Mouse (Mus musculus) stomach, embryonic 16.5 days (tissue): ENCODE data around the gene Lcor. TPM values are rescaled to one million over a fixed set of nuclear protein-coding genes. Genes with fewer than 3 reads are reported as not detected.

Experiments
- ATAC-seq: fragments of 200-750 bp; cut with Nextera tagmentation; 2 replicates; pipeline ENCODE4 v1.8.0; 2017; ENCODE audit warnings: moderate number of reproducible peaks, moderate TSS enrichment; ENCODE audit not compliant: insufficient read depth, low FRiP score
- H3K27ac ChIP-seq: fragments of 300-500 bp; sonication (generic); 2 replicates; pipeline ENCODE4 v1.5.1; 2014; ENCODE audit warnings: low read length
- H3K27me3 ChIP-seq: fragments of 300-500 bp; sonication (generic); 2 replicates; pipeline ENCODE4 v1.6.1; 2014; ENCODE audit warnings: low read length, control low read depth, mixed read lengths; ENCODE audit not compliant: control insufficient read depth, insufficient read depth
- H3K36me3 ChIP-seq: fragments of 300-500 bp; sonication (generic); 2 replicates; pipeline ENCODE4 v1.6.1; 2014; ENCODE audit warnings: low read length; ENCODE audit not compliant: control insufficient read depth, insufficient read depth
- H3K4me1 ChIP-seq: fragments of 300-500 bp; sonication (generic); 2 replicates; pipeline ENCODE4 v1.6.1; 2014; ENCODE audit warnings: low read length, control low read depth, mixed read lengths; ENCODE audit not compliant: control insufficient read depth, insufficient read depth
- H3K4me2 ChIP-seq: fragments of 300-500 bp; sonication (generic); 2 replicates; pipeline ENCODE4 v1.6.1; 2014; ENCODE audit warnings: low read depth, low read length, mixed read lengths
- H3K4me3 ChIP-seq: fragments of 300-500 bp; sonication (generic); replicated peaks from 2 replicates; pipeline ENCODE4 v1.5.1; 2014; ENCODE audit warnings: mild to moderate bottlenecking, low read length
- H3K9ac ChIP-seq: fragments of 300-500 bp; sonication (generic); 2 replicates; pipeline ENCODE4 v1.6.1; 2014; ENCODE audit warnings: low read length
- H3K9me3 ChIP-seq: fragments of 300-500 bp; sonication (generic); replicated peaks from 2 replicates; pipeline ENCODE4 v1.6.1; 2016; ENCODE audit warnings: low read length, control low read depth; ENCODE audit not compliant: control insufficient read depth
- WGBS: fragments of 180-500 bp; shearing (Covaris S2); extraction: QIAGEN DNeasy Blood & Tissue Kit; methylation state at CpG from one replicate; pipeline ENCODE4 v1.1.7; 2014; 5-methylcytosine and 5-hydroxymethylcytosine counted together
- polyA plus RNA-seq: library from polyadenylated mRNA; unstranded; fragments of >200 nt; fragmentation: Nextera tagmentation; extraction: Ambion mirVana; gene quantifications from 2 replicates; pipeline ENCODE4 v1.2.1, GENCODE M21; 2015

The Lcor gene
- 17.3 and 17.6 TPM in 2 replicates for polyA plus RNA-seq

DNA sequence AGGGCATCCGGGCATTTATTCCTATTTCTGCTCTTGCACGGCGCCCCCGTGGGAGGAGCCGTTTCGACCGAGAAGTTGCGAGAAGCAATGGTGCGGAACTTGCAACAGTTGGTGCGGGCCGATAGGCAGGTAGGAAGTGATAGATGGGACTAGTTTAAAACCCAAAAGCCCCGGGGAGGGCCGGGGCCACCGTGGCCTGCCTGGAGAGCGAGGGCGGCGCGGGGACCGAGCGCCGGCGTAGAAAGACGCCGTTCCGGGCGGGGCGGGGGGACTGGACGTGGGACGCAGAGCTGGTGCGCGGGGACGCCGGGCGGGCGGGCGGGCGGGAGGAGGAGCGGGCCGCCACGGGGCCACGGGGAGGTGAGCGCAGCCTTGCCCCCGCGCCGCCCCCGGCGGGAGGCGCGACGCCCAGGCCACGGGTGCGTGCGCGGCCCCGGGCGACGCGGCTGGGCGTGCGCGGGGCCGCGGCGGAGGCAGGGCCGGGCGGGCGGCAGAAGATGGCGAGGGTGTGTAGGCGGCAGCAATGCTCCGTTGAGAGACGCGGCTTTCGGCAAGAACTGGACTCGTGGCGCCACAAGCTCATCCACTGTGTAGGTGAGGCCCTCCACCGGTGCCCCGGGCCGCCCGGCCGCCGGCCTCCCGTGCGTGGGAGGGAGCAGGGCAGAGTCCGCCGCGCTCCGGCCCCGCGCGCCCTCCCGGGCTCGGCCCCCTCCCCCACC lies at the start of gene Lcor:
Gene Lcor (plus strand): TSS at position 448 of the 719 bp plus-strand sequence.
- peaks cover 11% of the 10 kb centered on the region for H3K4me1 ChIP-seq
- no peaks in the 10 kb centered on the region for H3K27me3 ChIP-seq
- peak within 1 kb of the TSS; percentile 67 for H3K4me2 ChIP-seq
- H3K4me3 ChIP-seq = peak within 1 kb of the TSS; percentile 72
- ATAC-seq = peak; percentile 95
- H3K9me3 ChIP-seq = no peaks in the 10 kb centered on the region
- H3K36me3 ChIP-seq = no peaks in the 10 kb centered on the region
- H3K9ac ChIP-seq = peak within 1 kb of the TSS; percentile 81
- H3K27ac ChIP-seq = peak within 1 kb of the TSS; percentile 99
- under 1% methylated on average over 73 of the region's 92 CpGs for WGBS

DNA sequence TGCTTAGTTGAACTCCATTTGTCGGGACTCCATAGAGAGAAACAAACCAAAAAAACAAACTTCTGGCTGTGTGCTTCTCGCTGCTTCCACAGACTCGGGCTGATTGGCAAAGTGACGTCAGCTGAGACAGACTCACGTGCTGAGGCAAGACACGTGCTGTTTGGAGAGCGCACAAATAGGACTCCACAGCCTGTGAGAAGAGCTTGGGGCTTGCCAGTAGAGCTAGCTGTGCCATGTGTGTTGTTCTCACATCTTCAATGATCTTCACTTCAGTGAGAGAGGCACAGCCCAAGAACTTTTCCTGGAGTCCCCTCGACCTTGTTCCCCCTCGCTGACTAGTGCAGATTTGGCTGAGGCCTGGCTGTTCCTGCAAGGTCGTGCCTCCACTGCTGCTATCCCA lies 47.1 kb upstream of the Lcor start:
- H3K27me3 ChIP-seq = no peaks in the 10 kb centered on the region
- no peaks in the 10 kb centered on the region for H3K36me3 ChIP-seq
- no peaks in the 10 kb centered on the region for H3K9me3 ChIP-seq
- 80% methylated on average over 10 of the region's 10 CpGs for WGBS
- no peak for ATAC-seq
- H3K9ac ChIP-seq = no peak overlapping the region
- no peak overlapping the region for H3K4me3 ChIP-seq
- no peak overlapping the region for H3K27ac ChIP-seq
- no peaks in the 10 kb centered on the region for H3K4me1 ChIP-seq
- H3K4me2 ChIP-seq = no peak overlapping the region

DNA sequence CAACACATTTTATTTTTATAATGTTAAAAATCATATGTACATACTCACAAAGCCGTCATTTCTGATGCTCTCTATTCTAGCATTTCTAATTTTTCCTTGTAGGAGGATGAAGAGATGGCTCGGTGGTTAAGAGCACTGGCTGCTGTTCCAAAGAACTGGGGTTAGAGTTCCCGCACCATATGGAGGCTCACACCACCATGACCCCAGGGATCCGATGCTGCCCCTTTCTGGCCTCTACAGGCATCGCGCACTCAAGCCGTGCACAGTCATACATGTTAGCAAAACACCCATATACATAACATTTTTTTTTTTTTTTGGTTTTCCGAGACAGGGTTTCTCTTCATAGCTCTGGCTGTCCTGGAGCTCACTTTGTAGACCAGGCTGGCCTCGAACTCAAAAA lies 46.0 kb upstream of the Lcor start:
- Histone ChIP-seq H3K4me2 (no peak overlapping the region), H3K36me3 (no peaks in the 10 kb centered on the region), H3K4me1 (no peaks in the 10 kb centered on the region), H3K9me3 (no peaks in the 10 kb centered on the region), H3K4me3 (no peak overlapping the region), H3K9ac (no peak overlapping the region), H3K27ac (no peak overlapping the region), H3K27me3 (no peaks in the 10 kb centered on the region)
- no peak for ATAC-seq
- 92% methylated on average over 9 of the region's 9 CpGs for WGBS

DNA sequence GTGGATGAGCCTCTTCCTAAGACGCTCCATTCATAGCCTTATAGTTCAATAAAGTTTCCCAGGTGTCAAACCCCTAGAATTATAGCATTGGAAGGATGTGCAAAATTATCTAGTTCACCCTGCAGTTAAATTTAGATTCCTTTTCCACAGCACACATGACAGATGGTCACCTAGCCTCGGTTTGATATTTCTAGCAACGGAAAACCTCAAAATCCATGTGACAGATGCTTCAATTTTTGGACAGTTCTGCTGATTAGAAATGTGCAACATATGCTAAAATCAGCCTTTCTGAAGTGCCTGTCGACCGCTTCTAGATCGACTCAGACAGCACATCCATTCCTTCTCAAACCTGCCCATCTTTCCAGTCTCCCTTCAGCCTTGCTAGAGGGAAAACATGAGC lies 43.5 kb upstream of the Lcor start:
- no peak for ATAC-seq
- no peak overlapping the region for H3K4me3 ChIP-seq
- no peaks in the 10 kb centered on the region for H3K36me3 ChIP-seq
- 0 out of 2 replicates have a peak, but pooled peaks cover 3% of the 10 kb centered on the region for H3K4me1 ChIP-seq
- no peak overlapping the region for H3K9ac ChIP-seq
- WGBS = 82% methylated on average over 6 of the region's 6 CpGs
- H3K4me2 ChIP-seq = no peak overlapping the region
- H3K27me3 ChIP-seq = peaks cover 4% of the 10 kb centered on the region; the same call in 1 of the 2 replicates
- no peaks in the 10 kb centered on the region for H3K9me3 ChIP-seq
- no peak overlapping the region for H3K27ac ChIP-seq

DNA sequence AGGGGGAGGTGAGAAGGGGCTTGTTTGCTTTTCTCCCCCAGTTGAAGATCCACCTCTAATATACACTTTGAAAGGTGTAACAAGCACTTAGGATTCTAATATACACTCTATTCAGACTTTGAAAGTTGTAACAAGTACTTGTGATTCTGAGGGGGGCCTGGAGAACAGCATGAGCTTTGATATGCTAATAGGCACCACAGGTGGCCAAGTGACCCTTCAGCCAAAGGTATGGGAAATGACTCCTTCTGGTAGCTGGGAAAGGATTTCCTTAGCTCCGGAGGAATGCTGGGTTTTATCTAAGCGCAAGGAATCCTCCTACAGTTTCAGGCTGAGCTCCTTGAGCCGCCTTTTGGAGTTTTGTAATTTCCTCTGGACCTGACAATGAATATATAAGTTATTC lies 41.0 kb upstream of the Lcor start:
- WGBS = 45% methylated on average over 3 of the region's 3 CpGs
- no peak overlapping the region for H3K27ac ChIP-seq
- ATAC-seq = no peak
- H3K36me3 ChIP-seq = no peaks in the 10 kb centered on the region
- peaks cover 4% of the 10 kb centered on the region; the same call in 1 of the 2 replicates for H3K27me3 ChIP-seq
- 0 out of 2 replicates have a peak, but pooled peaks cover 3% of the 10 kb centered on the region for H3K4me1 ChIP-seq
- no peak overlapping the region for H3K4me2 ChIP-seq
- no peak overlapping the region for H3K4me3 ChIP-seq
- H3K9me3 ChIP-seq = no peaks in the 10 kb centered on the region
- no peak overlapping the region for H3K9ac ChIP-seq

DNA sequence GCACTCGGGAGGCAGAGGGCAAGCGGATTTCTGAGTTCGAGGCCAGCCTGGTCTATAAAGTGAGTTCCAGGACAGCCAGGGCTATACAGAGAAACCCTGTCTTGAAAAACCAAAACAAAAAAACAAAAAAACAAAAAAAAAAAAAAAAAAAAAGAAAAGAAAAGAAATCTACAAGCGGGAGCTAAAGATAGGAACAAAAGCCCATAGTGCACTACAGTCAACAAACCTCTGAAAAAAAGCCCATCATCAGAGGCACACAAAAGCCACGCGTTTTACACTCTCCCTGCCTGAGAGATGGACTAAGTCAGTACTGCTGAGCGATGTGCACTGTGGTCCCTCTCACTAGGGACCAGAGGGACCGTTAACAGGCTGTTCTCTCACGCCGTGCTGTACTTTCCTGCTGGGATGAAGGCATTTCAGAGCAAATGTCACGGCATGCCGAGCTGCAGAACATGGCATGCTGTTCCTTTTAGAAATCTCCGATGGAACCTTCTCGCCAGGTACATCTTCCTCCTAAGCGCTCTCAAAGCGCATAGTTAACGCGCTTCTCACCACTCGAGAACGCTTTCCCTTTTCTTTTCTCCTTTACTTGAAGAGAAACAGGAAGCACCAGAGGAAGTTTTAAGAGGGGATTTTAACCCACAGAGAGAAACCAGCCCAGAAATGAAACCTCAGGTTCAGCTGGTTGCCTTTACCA lies 40.4 kb upstream of the Lcor start:
- Histone ChIP-seq H3K9me3 (no peaks in the 10 kb centered on the region), H3K4me1 (0 out of 2 replicates have a peak, but pooled peaks cover 3% of the 10 kb centered on the region), H3K36me3 (no peaks in the 10 kb centered on the region), H3K4me2 (peak overlapping the region; percentile 41), H3K4me3 (peak overlapping the region; percentile 24), H3K27me3 (peaks cover 4% of the 10 kb centered on the region; the same call in 1 of the 2 replicates), H3K27ac (no peak overlapping the region), H3K9ac (peak overlapping the region; percentile 55; the same call in 1 of the 2 replicates)
- ATAC-seq = no peak
- WGBS = 24% methylated on average over 20 of the region's 20 CpGs

DNA sequence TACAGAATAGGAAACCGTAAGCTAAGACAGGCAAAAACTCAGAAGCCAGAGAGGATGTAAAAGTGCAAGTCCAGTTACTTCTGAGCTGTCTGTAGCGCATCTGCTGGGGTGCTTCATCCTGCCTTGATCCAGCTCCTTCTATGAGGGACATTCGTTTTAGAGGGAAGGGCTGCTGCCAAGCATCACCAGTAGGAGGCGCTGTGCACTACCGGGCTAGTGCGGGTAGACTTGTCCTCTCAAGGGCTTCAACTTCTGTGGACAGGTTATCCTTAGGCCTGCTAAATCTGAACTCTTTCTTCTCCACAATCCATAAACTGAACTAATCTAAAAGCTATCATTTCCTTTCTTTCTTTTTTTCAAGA lies 39.8 kb upstream of the Lcor start:
- H3K4me2 ChIP-seq = peak overlapping the region; percentile 41
- H3K4me3 ChIP-seq = peak overlapping the region; percentile 24
- WGBS = 24% methylated on average over 6 of the region's 6 CpGs
- no peaks in the 10 kb centered on the region for H3K36me3 ChIP-seq
- no peak overlapping the region for H3K27ac ChIP-seq
- H3K9ac ChIP-seq = no peak overlapping the region
- 0 out of 2 replicates have a peak, but pooled peaks cover 3% of the 10 kb centered on the region for H3K4me1 ChIP-seq
- no peak for ATAC-seq
- H3K9me3 ChIP-seq = no peaks in the 10 kb centered on the region
- peaks cover 4% of the 10 kb centered on the region; the same call in 1 of the 2 replicates for H3K27me3 ChIP-seq

DNA sequence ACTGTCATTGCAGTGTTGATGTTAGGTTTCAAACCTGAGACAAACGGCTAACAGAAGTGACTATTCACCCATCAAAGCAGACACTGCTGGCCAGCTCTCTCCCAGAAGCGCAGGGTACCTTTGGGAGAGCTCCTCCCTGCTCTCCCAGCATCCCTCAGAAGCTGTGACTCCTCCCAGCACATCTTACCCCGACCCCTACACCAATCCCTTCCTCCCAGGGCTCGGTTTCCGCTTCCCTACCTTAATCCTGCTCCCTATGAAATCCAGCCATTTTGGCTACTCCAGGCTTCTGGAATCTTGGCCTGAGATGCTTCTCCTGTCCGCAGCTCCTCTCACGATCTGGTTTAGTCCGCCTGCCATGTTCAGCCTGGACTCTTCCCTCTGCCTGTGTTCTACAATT lies 37.9 kb upstream of the Lcor start:
- Histone ChIP-seq H3K4me1 (0 out of 2 replicates have a peak, but pooled peaks cover 3% of the 10 kb centered on the region), H3K36me3 (no peaks in the 10 kb centered on the region), H3K4me2 (0 out of 2 replicates have a peak overlapping the region, but pooled peaks have one; percentile 0), H3K4me3 (no peak overlapping the region), H3K27ac (no peak overlapping the region), H3K9me3 (no peaks in the 10 kb centered on the region), H3K27me3 (peaks cover 4% of the 10 kb centered on the region; the same call in 1 of the 2 replicates), H3K9ac (no peak overlapping the region)
- WGBS = 43% methylated on average over 8 of the region's 8 CpGs
- no peak for ATAC-seq
